Mouse (Mus musculus): ENCODE measurements at regions not wholly inside any gene's neighbourhood (a gene's known extent, or its start where the extent isn't known, plus 50 kb on each side); places are given as distances from the start of the nearest gene placed in this dataset.

DNA sequence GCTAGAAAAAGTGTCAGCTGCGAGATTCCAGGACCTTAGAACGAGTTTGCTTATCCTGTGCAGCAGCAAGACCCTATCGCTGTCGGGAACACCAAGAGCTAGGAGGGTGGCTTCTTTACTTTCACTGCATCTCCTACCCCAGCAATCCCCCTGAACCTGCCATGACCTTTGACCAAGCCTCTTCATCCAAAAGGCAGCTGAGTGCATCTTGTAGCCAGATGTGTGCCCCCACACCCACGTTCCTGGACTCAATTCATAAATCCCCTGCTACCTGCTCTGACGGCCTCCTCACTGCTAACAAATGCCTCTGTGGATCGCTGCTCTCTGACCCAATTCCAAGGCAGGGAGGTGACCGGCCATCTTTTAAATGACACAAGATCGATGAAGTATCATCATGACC, 107.7 kb upstream of the Rab11fip2 start:
- TF ChIP-seq POLR2A (IDR thresholded peaks at IDR 0.05; ENCODE audit: low read depth, low read length): no peak
- no peak for TF ChIP-seq CTCF (IDR thresholded peaks at IDR 0.05; ENCODE audit: extremely low read depth, insufficient read depth, insufficient read length, insufficient replicate concordance)

Data from spleen, adult 2 months (tissue).